Mouse (Mus musculus) heart, embryonic 11.5 days (tissue): Measurements from ENCODE around the gene Cox6b2. TPM values are rescaled to one million over a fixed set of nuclear protein-coding genes. Genes with fewer than 3 reads are reported as not detected.

ENCODE experiments used
- ATAC-seq: fragments of 200-750 bp; cut with Nextera tagmentation; replicated peaks from 2 replicates; pipeline ENCODE4 v1.8.0; 2017; ENCODE audit warnings: moderate library complexity; ENCODE audit not compliant: insufficient number of reproducible peaks, low FRiP score, low TSS enrichment
- H3K27ac ChIP-seq: fragments of 300-500 bp; sonication (generic); 2 replicates; pipeline ENCODE4 v1.5.1; 2014; ENCODE audit warnings: mild to moderate bottlenecking, low read depth, low read length
- H3K27me3 ChIP-seq: fragments of 300-500 bp; sonication (generic); 2 replicates; pipeline ENCODE4 v1.6.1; 2014; ENCODE audit warnings: mild to moderate bottlenecking, low read length, mixed read lengths; ENCODE audit not compliant: control insufficient read depth, insufficient read depth
- H3K36me3 ChIP-seq: fragments of 300-500 bp; sonication (generic); 2 replicates; pipeline ENCODE4 v1.6.1; 2014; ENCODE audit warnings: mild to moderate bottlenecking, low read length, moderate library complexity, mixed read lengths; ENCODE audit not compliant: control insufficient read depth, insufficient read depth
- H3K4me1 ChIP-seq: fragments of 300-500 bp; sonication (generic); 2 replicates; pipeline ENCODE4 v1.6.1; 2014; ENCODE audit warnings: low read length; ENCODE audit not compliant: control insufficient read depth, insufficient read depth
- H3K4me2 ChIP-seq: fragments of 300-500 bp; sonication (generic); 2 replicates; pipeline ENCODE4 v1.6.1; 2014; ENCODE audit warnings: mild to moderate bottlenecking, moderate library complexity
- H3K4me3 ChIP-seq: fragments of 300-500 bp; sonication (generic); 2 replicates; pipeline ENCODE4 v1.5.1; 2014; ENCODE audit warnings: low read depth, low read length
- H3K9ac ChIP-seq: fragments of 300-500 bp; sonication (generic); 2 replicates; pipeline ENCODE4 v1.6.1; 2014; ENCODE audit warnings: mild to moderate bottlenecking, low read depth, low read length, moderate library complexity
- H3K9me3 ChIP-seq: fragments of 300-500 bp; sonication (generic); replicated peaks from 2 replicates; pipeline ENCODE4 v1.6.1; 2016; ENCODE audit warnings: low read length; ENCODE audit not compliant: control insufficient read depth
- WGBS: fragments of 180-500 bp; shearing (Covaris S2); extraction: QIAGEN DNeasy Blood & Tissue Kit; methylation state at CpG from one replicate; pipeline ENCODE4 v1.1.7; 2014; ENCODE audit not compliant: insufficient replicate concordance; 5-methylcytosine and 5-hydroxymethylcytosine counted together
- polyA plus RNA-seq: library from polyadenylated mRNA; unstranded; fragments of >200 nt; fragmentation: Nextera tagmentation; extraction: Ambion mirVana; gene quantifications from 2 replicates; pipeline ENCODE4 v1.2.1, GENCODE M21; 2014

The Cox6b2 gene
- polyA plus RNA-seq, 1 experiment from 2014 or later, result 42.4 TPM

GRCm38 (mm10) chr7:4788499-4789435 is 35.9 kb upstream of the Cox6b2 start:
- peak; percentile 60 for ATAC-seq
- Histone ChIP-seq H3K4me2 (peak overlapping the region; percentile 97), H3K9me3 (no peaks in the 10 kb centered on the region), H3K9ac (peak overlapping the region; percentile 92), H3K27ac (peak overlapping the region; percentile 30; the same call in 1 of the 2 replicates), H3K4me1 (peaks cover 2% of the 10 kb centered on the region), H3K4me3 (peak overlapping the region; percentile 65), H3K27me3 (peaks cover 7% of the 10 kb centered on the region; the same call in 1 of the 2 replicates), H3K36me3 (peaks cover 2% of the 10 kb centered on the region; the same call in 1 of the 2 replicates)
- WGBS, result 3% methylated on average over 51 of the region's 64 CpGs

DNA sequence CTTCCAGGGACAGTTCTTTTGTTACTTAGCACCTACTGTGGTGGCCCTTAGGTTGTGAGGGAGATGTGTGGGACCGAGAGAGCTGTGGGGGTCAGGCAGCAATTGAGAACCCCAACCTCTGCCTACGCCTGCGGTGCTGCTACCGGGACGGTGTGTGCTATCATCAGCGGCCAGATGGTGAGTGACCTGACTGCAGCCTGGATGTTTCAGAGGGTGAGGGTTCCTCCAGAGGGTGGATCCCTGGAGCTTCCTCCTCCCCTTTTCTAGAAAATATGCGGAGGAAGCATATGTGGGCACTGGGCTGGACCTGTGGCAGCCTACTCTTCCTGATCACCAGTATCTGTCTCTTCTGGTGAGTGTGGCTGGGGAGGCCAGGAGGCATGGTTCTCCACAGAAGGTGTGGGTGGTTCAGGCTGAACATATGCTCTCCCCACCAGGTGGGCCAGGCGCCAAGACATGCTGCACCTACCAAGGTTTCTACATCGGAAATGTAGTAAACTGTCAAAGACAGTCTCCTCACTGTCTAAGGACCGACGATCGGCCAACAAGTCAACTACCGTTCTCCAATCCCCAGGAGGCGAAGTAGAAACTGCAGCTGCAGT is 30.9 kb upstream of the Cox6b2 start:
- 64% methylated on average over 14 of the region's 14 CpGs for WGBS
- peak; percentile 45; the same call in 1 of the 2 replicates for ATAC-seq
- H3K4me2 ChIP-seq, result no peak overlapping the region

DNA sequence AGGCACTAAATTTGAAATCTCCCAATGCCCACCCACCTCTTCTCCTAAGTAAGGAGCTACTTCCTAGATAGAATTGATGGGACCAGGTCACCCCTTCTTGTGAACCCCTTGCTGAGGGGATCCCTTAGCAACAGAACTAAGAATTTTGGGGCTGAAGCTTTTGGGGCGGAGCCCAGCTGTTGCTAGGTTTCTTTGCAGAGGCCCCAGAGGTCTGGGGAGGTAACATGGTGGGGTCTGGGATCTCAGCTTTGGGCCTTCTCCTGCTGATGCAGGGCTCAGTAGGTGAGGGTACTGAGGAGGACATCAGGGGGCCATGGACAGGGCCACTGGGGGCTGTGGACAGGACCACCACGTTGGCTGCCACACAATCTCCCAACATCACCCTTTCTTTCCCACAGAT is 29.9 kb upstream of the Cox6b2 start, which contains the start of the genes Il11 and Tmem190:
Gene Il11, minus strand, starts transcription at position 101 of the 400 bp plus-strand sequence.
Gene Tmem190, plus strand, starts transcription at position 179 of the 400 bp plus-strand sequence.
- H3K4me1 ChIP-seq, result peaks cover 7% of the 10 kb centered on the region
- no peak for ATAC-seq
- WGBS, result 78% methylated on average over 2 of the region's 2 CpGs
- H3K4me2 ChIP-seq, result no peak within 1 kb of the TSS
- H3K27me3 ChIP-seq, result peaks cover 32% of the 10 kb centered on the region
- H3K36me3 ChIP-seq, result no peaks in the 10 kb centered on the region
- no peak within 1 kb of the TSS for H3K27ac ChIP-seq
- H3K4me3 ChIP-seq, result no peak within 1 kb of the TSS
- H3K9ac ChIP-seq, result no peak within 1 kb of the TSS
- H3K9me3 ChIP-seq, result no peaks in the 10 kb centered on the region

More for the DNA sequence above, 30.9 kb upstream of the Cox6b2 start:
- Histone ChIP-seq H3K9ac (no peak overlapping the region), H3K27me3 (peaks cover 22% of the 10 kb centered on the region), H3K4me1 (peaks cover 4% of the 10 kb centered on the region; the same call in 1 of the 2 replicates), H3K9me3 (no peaks in the 10 kb centered on the region), H3K27ac (no peak overlapping the region), H3K36me3 (no peaks in the 10 kb centered on the region), H3K4me3 (no peak overlapping the region)

GRCm38 (mm10) chr7:4782130-4782529 is 29.2 kb upstream of the Cox6b2 start:
- H3K27me3 ChIP-seq, result peaks cover 38% of the 10 kb centered on the region
- WGBS, result 50% methylated on average over 3 of the region's 3 CpGs

DNA sequence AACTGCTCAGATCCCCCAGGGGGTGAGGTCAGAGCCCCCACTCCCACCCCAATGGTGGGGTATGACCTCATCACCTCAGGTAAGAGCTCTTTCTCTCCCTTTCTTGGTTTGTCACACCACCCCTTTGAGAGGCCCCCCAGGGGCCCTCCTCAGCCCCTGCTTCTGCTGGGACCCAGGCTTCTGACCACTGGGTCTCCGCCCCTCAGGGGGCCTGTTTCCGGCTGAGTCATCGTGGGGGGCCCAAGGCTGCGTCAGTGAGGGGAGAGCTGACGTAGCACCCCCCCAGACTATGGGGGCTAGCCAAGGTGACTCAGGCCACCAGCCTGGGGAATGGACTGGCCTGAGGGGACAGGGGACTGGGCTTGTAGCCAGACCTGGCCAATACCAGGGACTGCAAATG is 27.0 kb upstream of the Cox6b2 start:
- H3K4me1 ChIP-seq, result peaks cover 12% of the 10 kb centered on the region
- H3K9me3 ChIP-seq, result no peaks in the 10 kb centered on the region
- peaks cover 61% of the 10 kb centered on the region for H3K27me3 ChIP-seq
- no peak overlapping the region for H3K27ac ChIP-seq
- no peak overlapping the region for H3K9ac ChIP-seq
- no peak overlapping the region for H3K4me2 ChIP-seq
- H3K36me3 ChIP-seq, result no peaks in the 10 kb centered on the region
- no peak overlapping the region for H3K4me3 ChIP-seq
- ATAC-seq, result no peak
- 29% methylated on average over 5 of the region's 5 CpGs for whole genome bisulfite sequencing

More at GRCm38 (mm10) chr7:4782130-4782529, 29.2 kb upstream of the Cox6b2 start:
- Histone ChIP-seq H3K4me1 (peaks cover 9% of the 10 kb centered on the region), H3K9me3 (no peaks in the 10 kb centered on the region), H3K4me3 (no peak overlapping the region), H3K27ac (no peak overlapping the region), H3K9ac (no peak overlapping the region), H3K4me2 (no peak overlapping the region), H3K36me3 (no peaks in the 10 kb centered on the region)
- ATAC-seq, result no peak

GRCm38 (mm10) chr7:4777851-4778637 is 25.1 kb upstream of the Cox6b2 start:
- Histone ChIP-seq H3K27ac (no peak overlapping the region), H3K9me3 (no peaks in the 10 kb centered on the region), H3K36me3 (no peaks in the 10 kb centered on the region), H3K4me1 (peaks cover 12% of the 10 kb centered on the region), H3K27me3 (peaks cover 59% of the 10 kb centered on the region), H3K9ac (no peak overlapping the region), H3K4me2 (no peak overlapping the region; the same call in 1 of the 2 replicates), H3K4me3 (no peak overlapping the region)
- WGBS, result 10% methylated on average over 17 of the region's 20 CpGs
- no peak for ATAC-seq

DNA sequence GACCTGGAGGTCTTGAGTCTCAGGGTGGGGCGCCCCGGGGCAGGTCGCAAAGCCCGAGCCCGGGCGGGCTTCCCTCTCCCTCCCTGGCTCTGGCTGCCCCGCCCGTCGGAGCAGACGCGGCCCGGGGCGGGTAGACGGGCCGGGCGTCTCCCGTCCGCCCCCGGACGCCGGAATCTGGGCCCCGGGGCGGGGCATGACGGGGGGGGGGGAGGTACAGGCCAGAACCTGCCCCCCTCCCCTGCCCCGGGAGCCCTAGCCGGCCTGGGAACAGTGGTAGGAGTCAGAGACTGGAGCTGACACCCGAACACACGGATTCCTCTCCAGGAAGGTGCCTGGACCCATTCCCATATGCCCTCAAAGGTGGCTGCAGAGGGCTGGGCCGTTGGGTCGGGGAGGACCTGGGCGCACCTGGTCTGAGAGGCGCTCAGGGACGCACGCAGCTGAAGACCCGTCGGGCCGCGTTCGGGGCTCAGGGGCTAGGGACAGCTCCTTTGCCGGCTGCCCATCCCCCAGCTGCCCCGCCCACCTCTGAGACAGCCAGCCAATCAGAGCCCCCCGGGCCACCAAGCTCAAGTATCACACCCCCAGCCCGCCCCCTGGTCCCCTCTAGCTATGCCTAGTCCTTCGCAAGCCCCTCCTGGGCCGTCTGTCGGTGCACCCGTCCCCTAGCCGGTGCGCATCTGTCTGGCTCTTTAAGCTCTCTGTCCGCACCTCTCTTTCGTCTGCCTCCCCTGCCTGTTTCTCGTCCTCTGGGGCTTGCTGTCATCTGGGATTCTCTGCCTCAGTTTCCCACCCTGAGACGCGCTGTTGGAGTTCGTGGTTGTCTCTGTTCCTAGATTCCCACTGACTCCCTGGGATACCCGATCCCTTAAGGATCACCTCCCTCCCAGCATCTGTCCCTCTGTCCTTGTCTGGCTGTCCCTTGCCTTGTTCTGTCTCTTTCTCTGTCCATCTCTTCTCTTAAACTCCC is 24.3 kb upstream of the Cox6b2 start:
- peaks cover 12% of the 10 kb centered on the region for H3K4me1 ChIP-seq
- peaks cover 59% of the 10 kb centered on the region for H3K27me3 ChIP-seq
- no peak overlapping the region for H3K27ac ChIP-seq
- H3K36me3 ChIP-seq, result no peaks in the 10 kb centered on the region
- WGBS, result 1% methylated on average over 39 of the region's 56 CpGs
- ATAC-seq, result peak; percentile 56
- peak overlapping the region; percentile 30 for H3K4me3 ChIP-seq
- H3K4me2 ChIP-seq, result peak overlapping the region; percentile 58
- peak overlapping the region; percentile 34; the same call in 1 of the 2 replicates for H3K9ac ChIP-seq
- H3K9me3 ChIP-seq, result no peaks in the 10 kb centered on the region
